Mouse (Mus musculus): ENCODE data around the gene Prpf4. TPM values are rescaled to one million over a fixed set of nuclear protein-coding genes. Genes with fewer than 3 reads are reported as not detected.
A peak's percentile ranks its signal among the peaks of the same experiment; 100 is the strongest.

Gene Prpf4
- polyA plus RNA-seq, 2 experiments, result 9.0 to 9.8 TPM

- TF ChIP-seq EP300 (IDR thresholded peaks at IDR 0.05; ENCODE audit: low read depth) (no peak), CTCF (IDR thresholded peaks at IDR 0.05; ENCODE audit: low read depth) (no peak)
- Histone ChIP-seq H3K4me2 (ENCODE audit: low read depth) (no peak overlapping the region), H3K36me3 (replicated peaks; ENCODE audit: control insufficient read depth, insufficient read depth, low read depth) (peaks cover 47% of the 10 kb centered on the region), H3K27ac (no peak overlapping the region), H3K27me3 (ENCODE audit: control insufficient read depth, insufficient read depth, low read length) (no peaks in the 10 kb centered on the region), H3K9ac (replicated peaks) (no peak overlapping the region), H3K4me3 (ENCODE audit: insufficient read depth in 1 of 2, low read depth in 2 of 2, low read length in 2 of 2) (no peak overlapping the region), H3K4me1 (replicated peaks; ENCODE audit: control insufficient read depth in 2 of 2, insufficient read depth in 2 of 2, low read length in 1 of 2) (peaks cover 0 to 5% of the 10 kb centered on the region in 2 experiments; a peak in 1 of 4 replicates), H3K9me3 (ENCODE audit: control insufficient read depth, low read length) (no peaks in the 10 kb centered on the region)
- no peak for ATAC-seq (ENCODE audit: insufficient read depth)
- WGBS (ENCODE audit: insufficient replicate concordance), result 78% methylated on average over 1 of the region's 1 CpGs
- DNase-seq (ENCODE audit: low read depth in 3 of 3, low spot score in 3 of 3), result no peak
These were observed 12.8 kb upstream of the Prpf4 start for GRCm38 (mm10) chr4:62395806-62396205.

GRCm38 (mm10) chr4:62397616-62398365 is 10.8 kb upstream of the Prpf4 start:
- Histone ChIP-seq H3K9ac (replicated peaks) (no peak overlapping the region), H3K36me3 (replicated peaks; ENCODE audit: control insufficient read depth, insufficient read depth, low read depth) (peaks cover 62% of the 10 kb centered on the region), H3K4me1 (replicated peaks; ENCODE audit: control insufficient read depth in 2 of 2, insufficient read depth in 2 of 2, low read length in 1 of 2) (peaks cover 0 to 5% of the 10 kb centered on the region in 2 experiments; a peak in 1 of 4 replicates), H3K27ac (no peak overlapping the region), H3K4me3 (ENCODE audit: insufficient read depth in 1 of 2, low read depth in 2 of 2, low read length in 2 of 2) (no peak overlapping the region), H3K4me2 (ENCODE audit: low read depth) (no peak overlapping the region), H3K9me3 (ENCODE audit: control insufficient read depth, low read length) (no peaks in the 10 kb centered on the region), H3K27me3 (ENCODE audit: control insufficient read depth, insufficient read depth, low read length) (no peaks in the 10 kb centered on the region)
- no peak for TF ChIP-seq CTCF (IDR thresholded peaks at IDR 0.05; ENCODE audit: low read depth)
- TF ChIP-seq EP300 (IDR thresholded peaks at IDR 0.05; ENCODE audit: low read depth), result no peak
- WGBS (ENCODE audit: insufficient replicate concordance), result 67% methylated on average over 4 of the region's 4 CpGs
- DNase-seq (ENCODE audit: low read depth in 3 of 3, low spot score in 3 of 3) (no peak), ATAC-seq (ENCODE audit: insufficient read depth) (no peak)

- ATAC-seq (ENCODE audit: insufficient read depth) (no peak), DNase-seq (ENCODE audit: low read depth in 3 of 3, low spot score in 3 of 3) (no peak)
- peaks cover 0 to 5% of the 10 kb centered on the region in 2 experiments; a peak in 1 of 4 replicates for H3K4me1 ChIP-seq (replicated peaks; ENCODE audit: control insufficient read depth in 2 of 2, insufficient read depth in 2 of 2, low read length in 1 of 2)
- H3K27me3 ChIP-seq (ENCODE audit: control insufficient read depth, insufficient read depth, low read length), result no peaks in the 10 kb centered on the region
- no peaks in the 10 kb centered on the region for H3K9me3 ChIP-seq (ENCODE audit: control insufficient read depth, low read length)
- no peak overlapping the region for H3K27ac ChIP-seq
- H3K36me3 ChIP-seq (replicated peaks; ENCODE audit: control insufficient read depth, insufficient read depth, low read depth), result peaks cover 62% of the 10 kb centered on the region
- no peak overlapping the region for H3K4me3 ChIP-seq (ENCODE audit: insufficient read depth in 1 of 2, low read depth in 2 of 2, low read length in 2 of 2)
- H3K9ac ChIP-seq (replicated peaks), result no peak overlapping the region
- 85% methylated on average over 3 of the region's 3 CpGs for WGBS (ENCODE audit: insufficient replicate concordance)
- H3K4me2 ChIP-seq (ENCODE audit: low read depth), result no peak overlapping the region
- TF ChIP-seq EP300 (IDR thresholded peaks at IDR 0.05; ENCODE audit: low read depth) (no peak), CTCF (IDR thresholded peaks at IDR 0.05; ENCODE audit: low read depth) (no peak)
These were observed 9.6 kb upstream of the Prpf4 start for GRCm38 (mm10) chr4:62398956-62399355.

GRCm38 (mm10) chr4:62406133-62406532 is 2.5 kb upstream of the Prpf4 start:
- no peak for DNase-seq (ENCODE audit: low read depth in 3 of 3, low spot score in 3 of 3)
- H3K9me3 ChIP-seq (ENCODE audit: control insufficient read depth, low read length), result no peaks in the 10 kb centered on the region
- peaks cover 7% of the 10 kb centered on the region in 2 experiments for H3K4me1 ChIP-seq (replicated peaks; ENCODE audit: control insufficient read depth in 2 of 2, insufficient read depth in 2 of 2, low read length in 1 of 2)
- no peak for ATAC-seq (ENCODE audit: insufficient read depth)
- TF ChIP-seq EP300 (IDR thresholded peaks at IDR 0.05; ENCODE audit: low read depth) (no peak), CTCF (IDR thresholded peaks at IDR 0.05; ENCODE audit: low read depth) (no peak)
- 70% methylated on average over 4 of the region's 4 CpGs for WGBS (ENCODE audit: insufficient replicate concordance)
- no peak overlapping the region for H3K27ac ChIP-seq
- no peak overlapping the region for H3K4me3 ChIP-seq (ENCODE audit: insufficient read depth in 1 of 2, low read depth in 2 of 2, low read length in 2 of 2)
- no peaks in the 10 kb centered on the region for H3K27me3 ChIP-seq (ENCODE audit: control insufficient read depth, insufficient read depth, low read length)
- peaks cover 16% of the 10 kb centered on the region for H3K36me3 ChIP-seq (replicated peaks; ENCODE audit: control insufficient read depth, insufficient read depth, low read depth)
- no peak overlapping the region for H3K4me2 ChIP-seq (ENCODE audit: low read depth)
- no peak overlapping the region for H3K9ac ChIP-seq (replicated peaks)

GRCm38 (mm10) chr4:62407730-62408582 is 641 bp upstream of the Prpf4 start:
- under 1% methylated on average over 35 of the region's 35 CpGs for WGBS (ENCODE audit: insufficient replicate concordance)
- ATAC-seq (ENCODE audit: insufficient read depth), result peak; percentile 55

More at GRCm38 (mm10) chr4:62407730-62408582, 641 bp upstream of the Prpf4 start:
- peak overlapping the region; percentile 77 to 94 for H3K4me3 ChIP-seq (ENCODE audit: insufficient read depth in 1 of 2, low read depth in 2 of 2, low read length in 2 of 2)
- DNase-seq (ENCODE audit: low read depth in 3 of 3, low spot score in 3 of 3), result peak; percentile 48 to 60 (median 57)
- peak; percentile 77 for TF ChIP-seq CTCF (IDR thresholded peaks at IDR 0.05; ENCODE audit: low read depth)
- TF ChIP-seq EP300 (IDR thresholded peaks at IDR 0.05; ENCODE audit: low read depth), result peak; percentile 36; the same call in 1 of the 2 replicates
- H3K9ac ChIP-seq (replicated peaks), result peak overlapping the region; percentile 93
- no peaks in the 10 kb centered on the region for H3K27me3 ChIP-seq (ENCODE audit: control insufficient read depth, insufficient read depth, low read length)
- peak overlapping the region; percentile 65 for H3K4me2 ChIP-seq (ENCODE audit: low read depth)
- peak overlapping the region; percentile 89 for H3K27ac ChIP-seq
- peaks cover 17% of the 10 kb centered on the region for H3K36me3 ChIP-seq (replicated peaks; ENCODE audit: control insufficient read depth, insufficient read depth, low read depth)
- H3K4me1 ChIP-seq (replicated peaks; ENCODE audit: control insufficient read depth in 2 of 2, insufficient read depth in 2 of 2, low read length in 1 of 2), result peaks cover 7% of the 10 kb centered on the region in 2 experiments
- no peaks in the 10 kb centered on the region for H3K9me3 ChIP-seq (ENCODE audit: control insufficient read depth, low read length)
